9 mouse cellular contexts compared by ENCODE assay signal in genomic region chr11:6471054-6471453, GRCm38 (mm10). TPM values are rescaled to one million over a fixed set of nuclear protein-coding genes. Genes with fewer than 3 reads are reported as not detected.
A peak's percentile ranks its signal among the peaks of the same experiment; 100 is the strongest.
DNase-seq lines count a peak whose midpoint lies in the region; ATAC-seq and TF ChIP-seq lines count a peak whose summit lies in the region.
"Had no signal": no experiment of that assay in that cellular context is flagged by ENCODE, and none has a peak within 500 bp of the region (broad histone marks: within the 10 kb centered on the region; RNA-seq: fewer than 3 reads in every experiment).

No protein-coding gene starts in this region.

- TF ChIP-seq RAD21 in CH12.LX (IDR thresholded peaks at IDR 0.05; ENCODE audit: low read depth, low read length): no peak

- no peaks in the 10 kb centered on the region for H3K9me3 ChIP-seq in CH12.LX (replicated peaks; ENCODE audit: low read length)
- H3K9me3 ChIP-seq in heart, embryonic 16.5 days (replicated peaks; ENCODE audit: control insufficient read depth, low read length): no peaks in the 10 kb centered on the region
- no peaks in the 10 kb centered on the region for H3K9me3 ChIP-seq in liver, embryonic 16.5 days (replicated peaks; ENCODE audit: control insufficient read depth, low read length)

- TF ChIP-seq CTCF in gastrocnemius, adult 2 months (IDR thresholded peaks at IDR 0.05): no peak
- TF ChIP-seq CTCF in CH12.LX (conservative IDR thresholded peaks at IDR 0.05 in 1 of 2, IDR thresholded peaks at IDR 0.05 in 1 of 2; ENCODE audit: low read depth in 2 of 2, low read length in 2 of 2): no peak

- peak overlapping the region; percentile 96 for H3K4me3 ChIP-seq in gastrocnemius, adult 2 months
- H3K4me3 ChIP-seq in CH12.LX (replicated peaks in 1 of 3; ENCODE audit: low read depth in 2 of 3, low read length in 2 of 3, poor library complexity in 1 of 3): peak overlapping the region; percentile 48 to 76 (median 66)
- H3K4me3 ChIP-seq in heart, embryonic 16.5 days (ENCODE audit: low read length): peak overlapping the region; percentile 37
- peak overlapping the region; percentile 12 for H3K4me3 ChIP-seq in liver, embryonic 16.5 days (ENCODE audit: low read depth, low read length)

- H3K4me1 ChIP-seq in CH12.LX (ENCODE audit: control insufficient read depth in 1 of 2, insufficient read depth in 2 of 2): peaks cover 3 to 47% of the 10 kb centered on the region in 2 experiments; a peak in 3 of 4 replicates
- peaks cover 31% of the 10 kb centered on the region for H3K4me1 ChIP-seq in heart, embryonic 16.5 days (ENCODE audit: control insufficient read depth, insufficient read depth, low read length)
- H3K4me1 ChIP-seq in liver, embryonic 16.5 days (ENCODE audit: control insufficient read depth, low read depth, low read length): peaks cover 25% of the 10 kb centered on the region

- 42% methylated on average over 2 of the region's 2 CpGs for WGBS in heart, embryonic 16.5 days
- WGBS in liver, embryonic 16.5 days (ENCODE audit: insufficient replicate concordance): 75% methylated on average over 2 of the region's 2 CpGs

- intact Hi-C loops in gastrocnemius, adult 2 months (cut with DNase I): no loop called here

- TF ChIP-seq POLR2A in CH12.LX (IDR thresholded peaks at IDR 0.05; ENCODE audit: low read depth, low read length): no peak

- H3K27me3 ChIP-seq in CH12.LX (replicated peaks): no peaks in the 10 kb centered on the region
- H3K27me3 ChIP-seq in heart, embryonic 16.5 days (ENCODE audit: control insufficient read depth, insufficient read depth, low read length): no peaks in the 10 kb centered on the region
- no peaks in the 10 kb centered on the region for H3K27me3 ChIP-seq in liver, embryonic 16.5 days (ENCODE audit: control insufficient read depth, insufficient read depth, low read depth, low read length)

- H3K4me2 ChIP-seq in CH12.LX (ENCODE audit: insufficient read depth, low read depth, poor library complexity, severe bottlenecking): peak overlapping the region; percentile 100
- H3K4me2 ChIP-seq in heart, embryonic 16.5 days (ENCODE audit: low read depth, low read length): peak overlapping the region; percentile 83
- H3K4me2 ChIP-seq in liver, embryonic 16.5 days (ENCODE audit: low read depth, low read length): peak overlapping the region; percentile 74

- ATAC-seq in heart, embryonic 16.5 days (replicated peaks; ENCODE audit: extremely low read depth, insufficient read depth, low FRiP score): no peak
- no peak for ATAC-seq in liver, embryonic 16.5 days (ENCODE audit: low read depth)
- ATAC-seq in CD4-positive, CD25-positive, alpha-beta regulatory T cell, adult 4 months: no peak

- dilution Hi-C loops in CH12.LX (cut with MboI; ENCODE audit: extremely low pct_ligation_motif_present, extremely low pct_unique_long_range_greater_than_20kb, low sequenced_read_pairs): no loop called here

- H3K27ac ChIP-seq in gastrocnemius, adult 2 months: no peak overlapping the region
- no peak overlapping the region for H3K27ac ChIP-seq in CH12.LX (ENCODE audit: insufficient read depth, low read depth)
- H3K27ac ChIP-seq in heart, embryonic 16.5 days (ENCODE audit: low read length): peak overlapping the region; percentile 60
- no peak overlapping the region; the same call in 1 of the 2 replicates for H3K27ac ChIP-seq in liver, embryonic 16.5 days (ENCODE audit: low read length)

- H3K36me3 ChIP-seq in CH12.LX (replicated peaks in 1 of 2; ENCODE audit: control insufficient read depth in 1 of 2, insufficient read depth in 1 of 2, low read length in 1 of 2): peaks cover 17 to 68% of the 10 kb centered on the region in 2 experiments
- H3K36me3 ChIP-seq in heart, embryonic 16.5 days (ENCODE audit: control insufficient read depth, insufficient read depth): 0 out of 2 replicates have a peak, but pooled peaks cover 3% of the 10 kb centered on the region
- no peaks in the 10 kb centered on the region; the same call in 1 of the 2 replicates for H3K36me3 ChIP-seq in liver, embryonic 16.5 days (ENCODE audit: control insufficient read depth, insufficient read depth)

- no peak for TF ChIP-seq EP300 in CH12.LX (IDR thresholded peaks at IDR 0.05; ENCODE audit: low read length)

- in situ Hi-C loops in CH12.LX (cut with MboI; ENCODE audit: low pct_ligation_motif_present, low pct_unique_long_range_greater_than_20kb, low sequenced_read_pairs): loop anchor here (25.0 kb wide), 1 partner anchor 291 kb away; no protein-coding TSS in a partner anchor

- H3K79me2 ChIP-seq in CH12.LX (replicated peaks; ENCODE audit: control insufficient read depth, extremely low read depth, insufficient read depth, poor library complexity, severe bottlenecking): peaks cover 68% of the 10 kb centered on the region

- H3K9ac ChIP-seq in CH12.LX (ENCODE audit: insufficient read depth, low read depth): peak overlapping the region; percentile 68
- peak overlapping the region; percentile 57 for H3K9ac ChIP-seq in heart, embryonic 16.5 days (ENCODE audit: low read length)
- 0 out of 2 replicates have a peak overlapping the region, but pooled peaks have one; percentile 37 for H3K9ac ChIP-seq in liver, embryonic 16.5 days (ENCODE audit: low read depth, low read length)

- no peak for DNase-seq in gastrocnemius, adult 2 months
- no peak for DNase-seq in gastrocnemius, postnatal 4 days (ENCODE audit: low spot score in 2 of 2)
- DNase-seq in CH12.LX (ENCODE audit: extremely low read depth): no peak
- no peak for DNase-seq in layer of hippocampus, adult 9-11 months
- DNase-seq in right cerebral cortex, postnatal 10 days (ENCODE audit: low spot score in 2 of 2): no peak
- DNase-seq: adrenal gland, postnatal 10 days had no signal

TF ChIP-seq in CH12.LX, 34 proteins besides CTCF, POLR2A, EP300 and RAD21:
- TF ChIP-seq BHLHE40 (IDR thresholded peaks at IDR 0.05; ENCODE audit: low read depth, low read length) (no peak), SIN3A (IDR thresholded peaks at IDR 0.05; ENCODE audit: low read length) (peak; percentile 59; the same call in 1 of the 2 replicates), CHD1 (IDR thresholded peaks at IDR 0.05; ENCODE audit: low read depth, low read length) (peak; percentile 49; the same call in 1 of the 2 replicates)

RNA-seq across cellular contexts. Expression of gene Purb, which starts 4.7 kb away (rescaled TPM):
- 10 to 100 TPM; 19.9 to 23.5 TPM for total RNA-seq in gastrocnemius, adult 2 months (2021)
- total RNA-seq in gastrocnemius, postnatal 4 days (2021): 10 to 100 TPM; 84.0 to 90.4 TPM
- 19.3 and 29.7 TPM in 2 replicates for total RNA-seq in CH12.LX (2012; rRNA removed)
- total RNA-seq in CH12.LX (2014; rRNA removed): 45.2 and 50.5 TPM in 2 replicates
- polyA plus RNA-seq in CH12.LX (2012; ENCODE audit: insufficient read length, low read depth): 35.0 and 42.4 TPM in 2 replicates
- 22.1 and 24.2 TPM in 2 replicates for polyA plus RNA-seq in heart, embryonic 16.5 days (2015; fragmentation: Nextera tagmentation; extraction: Ambion mirVana)
- polyA plus RNA-seq in liver, embryonic 16.5 days (2015; fragmentation: Nextera tagmentation; extraction: Ambion mirVana): 7.3 TPM in 2 replicates
- 10 to 100 TPM; 22.2 to 22.3 TPM for polyA plus RNA-seq in CD4-positive, CD25-positive, alpha-beta regulatory T cell, adult 4 months (2017; shearing (Covaris generic))

RNA-seq across cellular contexts. Expression of gene H2afv, which starts 26.8 kb away (rescaled TPM):
- 10 to 100 TPM; 44.2 to 70.3 TPM for total RNA-seq in gastrocnemius, adult 2 months (2021)
- 10 to 100 TPM; 96.2 to 97.0 TPM for total RNA-seq in gastrocnemius, postnatal 4 days (2021)
- total RNA-seq in CH12.LX (2012; rRNA removed) (51.4 and 73.2 TPM in 2 replicates), CH12.LX (2014; rRNA removed) (37.8 and 46.6 TPM in 2 replicates)
- polyA plus RNA-seq in CH12.LX (2012; ENCODE audit: insufficient read length, low read depth): 63.7 and 67.6 TPM in 2 replicates
- 327 and 358 TPM in 2 replicates for polyA plus RNA-seq in heart, embryonic 16.5 days (2015; fragmentation: Nextera tagmentation; extraction: Ambion mirVana)
- polyA plus RNA-seq in liver, embryonic 16.5 days (2015; fragmentation: Nextera tagmentation; extraction: Ambion mirVana): 116 and 120 TPM in 2 replicates
- 100 to 1,000 TPM; 147 to 164 TPM for polyA plus RNA-seq in CD4-positive, CD25-positive, alpha-beta regulatory T cell, adult 4 months (2017; shearing (Covaris generic))

RNA-seq across cellular contexts. Expression of gene Myo1g, which starts 49.7 kb away (rescaled TPM):
- under 1 TPM; 0.36 to 0.56 TPM for total RNA-seq in gastrocnemius, adult 2 months (2021)
- total RNA-seq in gastrocnemius, postnatal 4 days (2021): 1 to 10 TPM; 3.0 to 3.4 TPM
- 279 and 335 TPM in 2 replicates for total RNA-seq in CH12.LX (2012; rRNA removed)
- 265 and 268 TPM in 2 replicates for total RNA-seq in CH12.LX (2014; rRNA removed)
- polyA plus RNA-seq in CH12.LX (2012; ENCODE audit: insufficient read length, low read depth): 279 and 284 TPM in 2 replicates
- polyA plus RNA-seq in heart, embryonic 16.5 days (2015; fragmentation: Nextera tagmentation; extraction: Ambion mirVana): 3.4 and 6.8 TPM in 2 replicates
- 8.5 and 8.7 TPM in 2 replicates for polyA plus RNA-seq in liver, embryonic 16.5 days (2015; fragmentation: Nextera tagmentation; extraction: Ambion mirVana)
- polyA plus RNA-seq in CD4-positive, CD25-positive, alpha-beta regulatory T cell, adult 4 months (2017; shearing (Covaris generic)): 100 to 1,000 TPM; 132 to 240 TPM

RNA-seq across cellular contexts. Expression of gene Ppia, which starts 55.8 kb away (rescaled TPM):
- 100 to 1,000 TPM; 205 to 209 TPM for total RNA-seq in gastrocnemius, adult 2 months (2021)
- total RNA-seq in gastrocnemius, postnatal 4 days (2021): 1,000 to 10,000 TPM; 1,218 to 1,228 TPM
- total RNA-seq in CH12.LX (2012; rRNA removed) (8,867 and 10,240 TPM in 2 replicates), CH12.LX (2014; rRNA removed) (9,428 and 9,904 TPM in 2 replicates)
- 5,045 and 5,764 TPM in 2 replicates for polyA plus RNA-seq in CH12.LX (2012; ENCODE audit: insufficient read length, low read depth)
- 3,856 and 4,038 TPM in 2 replicates for polyA plus RNA-seq in heart, embryonic 16.5 days (2015; fragmentation: Nextera tagmentation; extraction: Ambion mirVana)
- 2,023 and 2,306 TPM in 2 replicates for polyA plus RNA-seq in liver, embryonic 16.5 days (2015; fragmentation: Nextera tagmentation; extraction: Ambion mirVana)
- 1,000 to 10,000 TPM; 2,528 to 2,595 TPM for polyA plus RNA-seq in CD4-positive, CD25-positive, alpha-beta regulatory T cell, adult 4 months (2017; shearing (Covaris generic))

Comparison
In these comparisons a context has a peak if more than half of its experiments do, and no peak if none do; other contexts are left out.
1. H3K4me3 ChIP-seq: peak in every context shown above with its lines; median percentile 96 in gastrocnemius, adult 2 months; 66 in CH12.LX; 37 in heart, embryonic 16.5 days; 12 in liver, embryonic 16.5 days.
2. RNA of gene Myo1g, which starts 49.7 kb away (polyA plus RNA-seq): 279 to 284 TPM in CH12.LX and 132 to 240 TPM in CD4-positive, CD25-positive, alpha-beta regulatory T cell, adult 4 months; 8.5 to 8.7 TPM in liver, embryonic 16.5 days and 3.4 to 6.8 TPM in heart, embryonic 16.5 days; every median in the first group is over 10 times any median in the second.
3. Peak in every context shown above with its lines, with median percentiles within 50 percentile points of each other: H3K4me2 ChIP-seq and H3K9ac ChIP-seq.